Mouse (Mus musculus): ENCODE results near the gene 1700019D03Rik.

DNA sequence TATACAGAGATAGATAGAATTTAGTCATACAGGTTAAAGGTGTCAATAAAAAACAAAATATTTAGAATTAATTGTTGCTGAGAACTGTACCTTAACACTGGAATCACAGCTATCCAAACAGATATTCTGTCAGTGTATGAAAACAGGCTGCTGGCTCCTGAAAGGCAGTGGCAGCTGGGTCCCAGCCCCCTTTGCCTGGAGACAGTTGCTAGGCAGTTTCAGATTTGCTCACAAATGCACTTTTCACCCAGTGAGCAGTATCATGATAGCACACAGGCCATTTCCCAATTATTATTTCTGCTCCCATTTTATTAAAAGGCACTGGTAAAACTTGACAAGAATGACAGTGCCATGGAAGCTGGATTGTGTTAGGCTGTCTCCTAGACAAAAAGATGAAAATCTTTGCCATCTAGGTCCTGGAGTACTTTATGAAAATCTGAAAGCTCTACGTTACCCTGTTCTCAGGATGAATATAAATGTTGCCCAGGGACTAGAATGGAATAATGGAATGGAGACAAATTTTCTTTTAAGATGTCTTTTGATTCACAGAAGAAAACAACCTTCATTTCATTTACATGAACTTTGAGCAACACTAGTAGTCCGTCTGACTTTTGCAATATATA is 48.0 kb downstream of the 1700019D03Rik start:
- TF ChIP-seq POLR2A (IDR thresholded peaks at IDR 0.05; ENCODE audit: insufficient read length, low read depth) (no peak), TCF3 (IDR thresholded peaks at IDR 0.05; ENCODE audit: insufficient read length, low read depth) (no peak)
